Mouse (Mus musculus): ENCODE results near the gene Rtn4rl1. TPM values are rescaled to one million over a fixed set of nuclear protein-coding genes. Genes with fewer than 3 reads are reported as not detected.

Rtn4rl1 gene
- polyA plus RNA-seq, 1 experiment from 2014 or later, result 4.2 TPM

GRCm38 (mm10) chr11:75183917-75184570 lies 9.5 kb upstream of the Rtn4rl1 start:
- WGBS, result 86% methylated on average over 2 of the region's 2 CpGs
- no peak for ATAC-seq (replicated peaks; ENCODE audit: low FRiP score, low read depth)

GRCm38 (mm10) chr11:75184573-75184972 lies 9.0 kb upstream of the Rtn4rl1 start:
- H3K9ac ChIP-seq (ENCODE audit: low read depth, low read length), result no peak overlapping the region
- H3K27me3 ChIP-seq (ENCODE audit: insufficient read depth, low read length), result no peaks in the 10 kb centered on the region
- no peak overlapping the region for H3K4me3 ChIP-seq (replicated peaks; ENCODE audit: low read depth, low read length)
- no peak overlapping the region for H3K4me2 ChIP-seq (ENCODE audit: low read length)
- no peak for ATAC-seq (replicated peaks; ENCODE audit: low FRiP score, low read depth)
- 91% methylated on average over 5 of the region's 5 CpGs for WGBS
- H3K9me3 ChIP-seq (replicated peaks; ENCODE audit: low read length), result no peaks in the 10 kb centered on the region
- H3K27ac ChIP-seq, result no peak overlapping the region
- H3K36me3 ChIP-seq (ENCODE audit: insufficient read depth, low read length), result peaks cover 17% of the 10 kb centered on the region; the same call in 1 of the 2 replicates
- DNase-seq (ENCODE audit: low spot score), result no peak
- no peak for TF ChIP-seq CTCF (IDR thresholded peaks at IDR 0.05; ENCODE audit: low read depth)
- peaks cover 5% of the 10 kb centered on the region; the same call in 1 of the 2 replicates for H3K4me1 ChIP-seq (replicated peaks; ENCODE audit: insufficient read depth, low read length)

More at GRCm38 (mm10) chr11:75183917-75184570, 9.5 kb upstream of the Rtn4rl1 start:
- Histone ChIP-seq H3K9ac (ENCODE audit: low read depth, low read length) (no peak overlapping the region), H3K4me3 (replicated peaks; ENCODE audit: low read depth, low read length) (no peak overlapping the region), H3K27me3 (ENCODE audit: insufficient read depth, low read length) (no peaks in the 10 kb centered on the region), H3K4me1 (replicated peaks; ENCODE audit: insufficient read depth, low read length) (0 out of 2 replicates have a peak, but pooled peaks cover 1% of the 10 kb centered on the region), H3K9me3 (replicated peaks; ENCODE audit: low read length) (no peaks in the 10 kb centered on the region), H3K27ac (no peak overlapping the region), H3K36me3 (ENCODE audit: insufficient read depth, low read length) (peaks cover 17% of the 10 kb centered on the region; the same call in 1 of the 2 replicates), H3K4me2 (ENCODE audit: low read length) (no peak overlapping the region)
- TF ChIP-seq CTCF (IDR thresholded peaks at IDR 0.05; ENCODE audit: low read depth), result no peak
- no peak for DNase-seq (ENCODE audit: low spot score)

- no peak for ATAC-seq (replicated peaks; ENCODE audit: low FRiP score, low read depth)
- H3K9ac ChIP-seq (ENCODE audit: low read depth, low read length), result no peak overlapping the region
- H3K27me3 ChIP-seq (ENCODE audit: insufficient read depth, low read length), result no peaks in the 10 kb centered on the region
- H3K27ac ChIP-seq, result no peak overlapping the region
- peaks cover 17% of the 10 kb centered on the region; the same call in 1 of the 2 replicates for H3K36me3 ChIP-seq (ENCODE audit: insufficient read depth, low read length)
- peaks cover 7% of the 10 kb centered on the region; the same call in 1 of the 2 replicates for H3K4me1 ChIP-seq (replicated peaks; ENCODE audit: insufficient read depth, low read length)
- no peaks in the 10 kb centered on the region for H3K9me3 ChIP-seq (replicated peaks; ENCODE audit: low read length)
- H3K4me2 ChIP-seq (ENCODE audit: low read length), result no peak overlapping the region
- no peak for DNase-seq (ENCODE audit: low spot score)
- WGBS, result 51% methylated on average over 2 of the region's 2 CpGs
- no peak for TF ChIP-seq CTCF (IDR thresholded peaks at IDR 0.05; ENCODE audit: low read depth)
- no peak overlapping the region for H3K4me3 ChIP-seq (replicated peaks; ENCODE audit: low read depth, low read length)
These were observed 8.6 kb upstream of the Rtn4rl1 start for GRCm38 (mm10) chr11:75184986-75185385.

- Histone ChIP-seq H3K36me3 (ENCODE audit: insufficient read depth, low read length) (no peaks in the 10 kb centered on the region), H3K4me3 (replicated peaks; ENCODE audit: low read depth, low read length) (peak overlapping the region; percentile 85), H3K27ac (peak overlapping the region; percentile 25; the same call in 1 of the 2 replicates), H3K9ac (ENCODE audit: low read depth, low read length) (peak overlapping the region; percentile 69), H3K4me2 (ENCODE audit: low read length) (peak overlapping the region; percentile 90), H3K27me3 (ENCODE audit: insufficient read depth, low read length) (peaks cover 10% of the 10 kb centered on the region), H3K4me1 (replicated peaks; ENCODE audit: insufficient read depth, low read length) (peaks cover 20% of the 10 kb centered on the region; the same call in 1 of the 2 replicates), H3K9me3 (replicated peaks; ENCODE audit: low read length) (no peaks in the 10 kb centered on the region)
- DNase-seq (ENCODE audit: low spot score) (no peak), ATAC-seq (replicated peaks; ENCODE audit: low FRiP score, low read depth) (no peak)
- TF ChIP-seq CTCF (IDR thresholded peaks at IDR 0.05; ENCODE audit: low read depth), result no peak
- under 1% methylated on average over 22 of the region's 22 CpGs for WGBS
These were observed 3.7 kb upstream of the Rtn4rl1 start for GRCm38 (mm10) chr11:75189713-75190370.

DNA sequence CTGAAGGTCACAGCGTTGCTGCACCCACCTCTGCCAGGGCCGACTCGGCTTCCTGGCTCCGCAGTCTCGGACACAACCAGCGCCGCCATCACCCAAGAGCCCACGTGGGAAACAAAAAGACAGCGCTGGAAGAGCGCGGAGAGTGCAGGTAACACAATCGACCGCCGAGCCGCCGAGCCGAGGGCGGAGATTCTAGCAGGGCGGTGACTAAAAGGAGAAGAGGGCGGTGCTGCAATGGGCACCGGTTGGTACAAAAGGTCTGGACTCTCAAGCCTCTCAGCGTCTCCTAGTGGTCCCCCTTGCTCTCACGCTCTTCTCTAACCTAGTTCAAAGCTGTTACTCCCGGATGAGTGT lies 3.2 kb upstream of the Rtn4rl1 start:
- Histone ChIP-seq H3K4me2 (ENCODE audit: low read length) (peak overlapping the region; percentile 90), H3K36me3 (ENCODE audit: insufficient read depth, low read length) (no peaks in the 10 kb centered on the region), H3K27me3 (ENCODE audit: insufficient read depth, low read length) (peaks cover 15% of the 10 kb centered on the region), H3K9ac (ENCODE audit: low read depth, low read length) (peak overlapping the region; percentile 69), H3K9me3 (replicated peaks; ENCODE audit: low read length) (no peaks in the 10 kb centered on the region), H3K4me1 (replicated peaks; ENCODE audit: insufficient read depth, low read length) (peaks cover 23% of the 10 kb centered on the region; the same call in 1 of the 2 replicates), H3K27ac (peak overlapping the region; percentile 25; the same call in 1 of the 2 replicates), H3K4me3 (replicated peaks; ENCODE audit: low read depth, low read length) (peak overlapping the region; percentile 85)
- ATAC-seq (replicated peaks; ENCODE audit: low FRiP score, low read depth) (peak; percentile 59; the same call in 1 of the 2 replicates), DNase-seq (ENCODE audit: low spot score) (peak; percentile 96)
- WGBS, result 1% methylated on average over 24 of the region's 24 CpGs
- TF ChIP-seq CTCF (IDR thresholded peaks at IDR 0.05; ENCODE audit: low read depth), result peak; percentile 59

DNA sequence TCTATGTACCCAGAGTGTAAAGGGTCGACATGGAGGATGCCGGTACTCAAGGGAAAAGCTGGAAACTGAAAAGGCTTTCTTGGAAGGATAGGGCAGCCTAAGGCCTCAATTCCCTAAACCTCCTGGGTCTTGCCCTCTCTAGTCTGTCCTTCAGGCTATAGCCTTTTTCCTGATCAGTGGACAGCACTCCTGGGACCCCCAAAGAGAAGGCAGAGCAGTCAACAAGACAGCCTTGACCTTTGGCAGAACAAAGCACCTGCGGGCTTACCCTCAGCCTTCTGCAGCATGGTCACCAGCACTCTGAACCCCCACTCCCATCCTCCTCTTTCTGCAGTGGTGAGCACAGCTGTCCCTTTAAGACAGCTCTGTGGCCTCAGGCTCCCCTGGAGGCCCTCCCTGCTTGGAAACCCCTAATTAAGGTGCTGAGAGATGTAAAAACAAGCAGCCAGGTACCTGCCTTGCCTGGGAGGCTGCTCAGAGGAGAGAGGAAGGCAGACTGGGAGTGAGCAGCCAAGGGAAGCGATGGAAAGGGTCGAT lies 2.6 kb upstream of the Rtn4rl1 start, which contains the start of gene Dph1:
Gene Dph1, minus strand, starts transcription at position 337 of the 537 bp plus-strand sequence.
- Histone ChIP-seq H3K27ac (peak within 1 kb of the TSS; percentile 25; the same call in 1 of the 2 replicates), H3K4me1 (replicated peaks; ENCODE audit: insufficient read depth, low read length) (peaks cover 23% of the 10 kb centered on the region; the same call in 1 of the 2 replicates)
- 51% methylated on average over 5 of the region's 5 CpGs for WGBS

More for the DNA sequence above, 2.6 kb upstream of the Rtn4rl1 start, which contains the start of gene Dph1:
- DNase-seq (ENCODE audit: low spot score) (no peak), ATAC-seq (replicated peaks; ENCODE audit: low FRiP score, low read depth) (no peak)
- Histone ChIP-seq H3K9me3 (replicated peaks; ENCODE audit: low read length) (no peaks in the 10 kb centered on the region), H3K27me3 (ENCODE audit: insufficient read depth, low read length) (peaks cover 19% of the 10 kb centered on the region), H3K4me3 (replicated peaks; ENCODE audit: low read depth, low read length) (peak within 1 kb of the TSS; percentile 85), H3K4me2 (ENCODE audit: low read length) (peak within 1 kb of the TSS; percentile 90), H3K9ac (ENCODE audit: low read depth, low read length) (peak within 1 kb of the TSS; percentile 69), H3K36me3 (ENCODE audit: insufficient read depth, low read length) (no peaks in the 10 kb centered on the region)
- TF ChIP-seq CTCF (IDR thresholded peaks at IDR 0.05; ENCODE audit: low read depth), result no peak
